Mouse (Mus musculus) lung, postnatal 0 days (tissue): ENCODE measurements around the gene Tdo2.

Experiments used
- CTCF ChIP-seq: IDR thresholded peaks from 2 replicates; pipeline ENCODE4 v1.5.1; 2016; ENCODE audit warnings: antibody characterized with exemption, mild to moderate bottlenecking
- EP300 ChIP-seq: IDR thresholded peaks from 2 replicates; pipeline ENCODE4 v1.6.1; 2016; ENCODE audit warnings: antibody characterized with exemption, mild to moderate bottlenecking, control low read depth

DNA sequence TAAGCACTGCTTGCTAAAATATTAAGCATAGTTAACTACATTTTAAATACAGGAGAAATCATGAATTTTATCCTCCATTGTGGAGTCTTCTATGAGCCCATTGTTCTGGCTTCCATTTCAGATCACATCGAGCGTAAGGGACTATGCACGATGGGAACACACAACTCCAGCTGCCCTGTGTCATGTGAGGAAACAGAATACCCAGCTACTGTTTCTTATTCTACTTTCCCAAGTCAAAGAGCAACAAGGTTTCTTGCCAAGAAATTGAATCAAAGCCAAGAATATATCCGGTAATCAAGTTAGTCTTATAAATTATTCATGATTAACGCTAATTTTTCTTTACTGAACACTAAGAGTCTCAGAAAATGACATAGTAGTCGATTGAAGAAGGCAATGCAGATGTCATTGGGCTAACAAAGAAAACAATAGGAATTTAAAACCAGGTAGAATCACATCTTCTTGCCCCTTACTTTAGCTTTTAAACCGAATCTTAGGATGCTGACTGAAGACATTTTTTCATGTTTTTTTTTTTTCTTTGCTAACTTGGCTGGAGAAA is 38.2 kb upstream of the Tdo2 start:
- no peak for TF ChIP-seq CTCF
- no peak for TF ChIP-seq EP300
